Mouse (Mus musculus): ENCODE measurements around the gene Fam81a.

Fam81a gene

GRCm38 (mm10) chr9:70049416-70049783 is 93.0 kb downstream of the Fam81a start:
- DNase-seq = no peak

DNA sequence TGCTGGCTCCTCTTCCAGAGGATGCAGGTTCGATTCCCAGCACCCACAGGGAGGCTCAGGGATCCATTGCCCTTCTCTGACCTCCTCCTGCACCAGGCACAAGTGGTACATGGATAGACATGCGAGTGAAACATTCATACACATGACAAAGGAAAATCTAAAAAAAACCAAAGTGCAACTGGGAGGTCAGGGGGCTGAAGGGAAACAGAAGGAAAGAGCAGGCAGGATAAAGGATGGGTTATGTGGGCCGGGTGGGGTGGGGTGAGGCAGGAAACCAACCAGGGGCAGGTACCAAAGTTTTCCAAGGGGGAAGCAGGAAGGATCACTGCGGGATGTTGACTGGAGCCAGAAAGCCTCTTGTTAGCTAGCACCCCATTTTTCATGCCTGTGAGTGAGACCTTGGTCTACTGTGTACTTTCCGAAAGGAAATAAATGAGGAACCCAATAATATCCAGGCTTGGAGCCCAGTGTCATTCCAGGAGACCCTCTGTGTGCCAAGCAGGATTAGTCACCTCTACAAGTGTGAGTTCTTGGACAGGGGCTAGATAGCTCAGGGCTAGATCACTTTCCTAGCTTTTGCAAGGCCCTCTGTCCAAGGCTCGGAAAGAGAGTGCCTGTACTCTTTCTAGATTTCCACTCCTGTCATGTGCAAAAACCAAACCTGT is 93.5 kb downstream of the Fam81a start:
- DNase-seq = no peak

- no peak for DNase-seq
Measured at GRCm38 (mm10) chr9:70048280-70048679, 94.1 kb downstream of the Fam81a start.

DNA sequence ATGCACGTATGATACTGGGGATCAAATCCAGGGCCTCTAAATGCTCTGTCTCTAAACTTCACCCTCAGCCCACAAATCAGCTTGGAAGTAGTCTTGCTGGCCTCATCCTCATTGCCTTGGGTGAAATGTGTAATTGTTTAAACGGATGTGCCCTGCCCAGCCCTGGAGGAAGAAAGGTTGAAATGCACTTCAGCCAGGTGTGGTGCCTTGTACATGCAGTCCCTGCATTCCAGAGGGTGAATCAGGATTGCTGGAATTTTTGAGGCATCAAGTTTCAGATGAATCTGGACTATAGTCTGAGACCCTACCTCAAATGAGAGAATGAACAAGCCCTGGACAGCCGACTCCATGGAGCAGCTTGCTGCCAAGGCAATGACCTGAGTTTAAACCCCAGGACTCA is 94.5 kb downstream of the Fam81a start:
- DNase-seq = no peak

DNA sequence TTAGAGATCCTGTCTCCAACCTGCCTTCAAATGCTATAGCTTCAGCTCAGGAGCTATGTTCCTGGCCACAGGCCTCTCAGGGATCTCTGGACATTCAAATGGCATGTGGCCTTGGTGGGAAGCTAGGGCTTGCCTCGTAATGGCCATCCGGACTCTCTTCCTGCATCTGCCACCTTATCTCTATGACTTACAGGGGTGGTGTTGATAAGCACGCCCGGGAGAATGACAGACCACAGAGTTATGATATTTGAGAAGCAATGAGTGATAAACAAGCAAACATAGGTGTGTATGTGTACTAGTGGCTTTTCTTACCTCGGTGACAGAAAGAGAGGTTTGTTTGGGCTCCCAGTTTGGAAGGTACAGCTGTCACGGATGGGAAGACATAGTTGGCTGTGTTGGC is 96.1 kb downstream of the Fam81a start:
- no peak for DNase-seq

GRCm38 (mm10) chr9:70044865-70045264 is 97.5 kb downstream of the Fam81a start:
- DNase-seq = no peak

DNA sequence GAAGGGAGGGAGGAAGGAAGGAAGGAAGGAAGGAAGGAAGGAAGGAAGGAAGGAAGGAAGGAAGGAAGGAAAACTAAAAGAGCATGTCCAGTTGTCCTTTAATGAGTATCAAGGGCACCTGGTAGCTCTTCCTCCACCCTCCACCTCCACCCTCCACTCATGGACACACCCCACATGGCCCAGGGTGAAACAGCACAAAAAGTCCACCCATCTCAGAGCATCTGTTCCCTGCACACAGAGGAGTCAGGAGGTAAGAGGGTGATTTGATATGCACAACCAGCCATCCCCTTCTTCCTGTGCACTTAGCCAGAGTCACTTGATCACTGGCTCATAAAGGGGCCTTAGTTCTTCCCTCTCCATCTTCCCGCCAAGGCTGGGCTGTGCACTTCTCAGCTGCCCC is 99.4 kb downstream of the Fam81a start:
- no peak for DNase-seq

DNA sequence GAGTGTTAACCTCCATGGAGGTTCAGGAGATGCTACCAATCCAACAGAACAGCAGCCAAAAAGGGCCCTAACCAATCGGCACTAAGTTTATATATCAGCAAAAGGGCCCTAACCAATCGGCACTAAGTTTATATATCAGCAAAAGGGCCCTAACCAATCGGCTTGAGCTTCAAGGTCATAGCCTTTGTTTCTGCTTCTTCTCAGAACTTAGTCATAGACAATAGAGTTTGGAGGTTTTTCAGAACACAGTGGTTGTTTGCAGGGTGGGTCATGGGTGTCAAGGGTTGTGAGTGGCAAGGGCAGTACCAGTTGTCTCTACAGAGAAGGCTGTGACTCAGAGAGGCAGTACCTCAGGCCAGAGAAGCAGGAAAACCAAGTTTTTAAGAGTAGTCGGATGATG is 100.2 kb downstream of the Fam81a start:
- no peak for DNase-seq

GRCm38 (mm10) chr9:70040570-70040969 is 101.8 kb downstream of the Fam81a start:
- DNase-seq = no peak

GRCm38 (mm10) chr9:70039597-70040385 is 102.6 kb downstream of the Fam81a start:
- DNase-seq = no peak
